Mouse (Mus musculus) limb, embryonic 11.5 days (tissue): ENCODE data around the gene Garnl3. TPM values are rescaled to one million over a fixed set of nuclear protein-coding genes. Genes with fewer than 3 reads are reported as not detected.

ENCODE experiments used
- ATAC-seq: fragments of 200-750 bp; cut with Nextera tagmentation; 2 replicates; pipeline ENCODE4 v1.8.0; 2017; ENCODE audit warnings: low read depth; ENCODE audit not compliant: insufficient number of reproducible peaks, low FRiP score, low TSS enrichment
- DNase-seq: peaks from one replicate; pipeline ENCODE4 v3.0.0-alpha.2; 2015; ENCODE audit warnings: low spot score
- H3K27ac ChIP-seq: fragments of 300-500 bp; sonication (generic); replicated peaks from 2 replicates; pipeline ENCODE4 v1.5.1; 2014; ENCODE audit warnings: low read depth, mild to moderate bottlenecking, low read length
- H3K27me3 ChIP-seq: fragments of 300-500 bp; sonication (generic); 2 replicates; pipeline ENCODE4 v1.6.1; 2014; ENCODE audit warnings: mild to moderate bottlenecking, low read length, mixed read lengths; ENCODE audit not compliant: control insufficient read depth, insufficient read depth
- H3K36me3 ChIP-seq: fragments of 300-500 bp; sonication (generic); 2 replicates; pipeline ENCODE4 v1.6.1; 2014; ENCODE audit warnings: mild to moderate bottlenecking, low read length, moderate library complexity, mixed read lengths; ENCODE audit not compliant: control insufficient read depth, insufficient read depth
- H3K4me1 ChIP-seq: fragments of 300-500 bp; sonication (generic); 2 replicates; pipeline ENCODE4 v1.6.1; 2014; ENCODE audit warnings: low read length, mixed read lengths; ENCODE audit not compliant: control insufficient read depth, insufficient read depth
- H3K4me2 ChIP-seq: fragments of 300-500 bp; sonication (generic); 2 replicates; pipeline ENCODE4 v1.6.1; 2014; ENCODE audit warnings: low read depth, mild to moderate bottlenecking, moderate library complexity; ENCODE audit not compliant: severe bottlenecking
- H3K4me3 ChIP-seq: fragments of 300-500 bp; sonication (generic); 2 replicates; pipeline ENCODE4 v1.5.1; 2014; ENCODE audit warnings: low read depth, low read length
- H3K9ac ChIP-seq: fragments of 300-500 bp; sonication (generic); 2 replicates; pipeline ENCODE4 v1.6.1; 2014; ENCODE audit warnings: mild to moderate bottlenecking, low read length
- H3K9me3 ChIP-seq: fragments of 300-500 bp; sonication (generic); 2 replicates; pipeline ENCODE4 v1.6.1; 2016; ENCODE audit warnings: low read length; ENCODE audit not compliant: control insufficient read depth
- WGBS: fragments of 180-500 bp; shearing (Covaris S2); extraction: QIAGEN DNeasy Blood & Tissue Kit; methylation state at CpG from one replicate; pipeline ENCODE4 v1.1.7; 2014; 5-methylcytosine and 5-hydroxymethylcytosine counted together
- polyA plus RNA-seq: library from polyadenylated mRNA; unstranded; fragments of >200 nt; fragmentation: Nextera tagmentation; extraction: Ambion mirVana; gene quantifications from 2 replicates; pipeline ENCODE4 v1.2.1, GENCODE M21; 2014

Garnl3 gene
- polyA plus RNA-seq, 1 experiment from 2014 or later: 10.4 TPM

DNA sequence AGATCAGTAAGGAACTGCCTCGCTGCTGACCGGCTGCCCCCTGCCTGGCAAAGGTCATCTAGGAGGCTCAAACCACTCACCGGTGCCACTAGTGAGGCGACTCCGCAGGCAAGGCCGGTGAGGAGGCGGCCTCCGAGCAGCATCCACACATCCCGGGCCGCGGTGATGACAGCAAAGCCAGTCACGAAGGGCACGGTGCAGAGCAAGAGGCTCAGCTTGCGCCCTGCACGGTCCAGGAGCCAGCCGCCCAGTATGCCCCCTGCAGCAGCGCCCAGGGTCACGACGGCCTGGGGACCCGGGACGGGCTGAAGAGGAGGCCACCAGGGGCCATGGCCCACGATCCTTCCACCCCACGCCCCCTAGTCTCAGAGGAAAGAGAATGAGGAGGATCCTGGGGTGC is 150.2 kb downstream of the Garnl3 start:
- ATAC-seq (peak; percentile 6; the same call in 1 of the 2 replicates), DNase-seq (peak; percentile 34)
- H3K4me1 ChIP-seq: peaks cover 10% of the 10 kb centered on the region; the same call in 1 of the 2 replicates
- H3K9ac ChIP-seq: peak overlapping the region; percentile 77
- H3K9me3 ChIP-seq: no peaks in the 10 kb centered on the region
- H3K36me3 ChIP-seq: 0 out of 2 replicates have a peak, but pooled peaks cover 2% of the 10 kb centered on the region
- under 1% methylated on average over 23 of the region's 23 CpGs for WGBS
- H3K27ac ChIP-seq: no peak overlapping the region
- peak overlapping the region; percentile 82 for H3K4me3 ChIP-seq
- H3K27me3 ChIP-seq: no peaks in the 10 kb centered on the region
- H3K4me2 ChIP-seq: peak overlapping the region; percentile 99

DNA sequence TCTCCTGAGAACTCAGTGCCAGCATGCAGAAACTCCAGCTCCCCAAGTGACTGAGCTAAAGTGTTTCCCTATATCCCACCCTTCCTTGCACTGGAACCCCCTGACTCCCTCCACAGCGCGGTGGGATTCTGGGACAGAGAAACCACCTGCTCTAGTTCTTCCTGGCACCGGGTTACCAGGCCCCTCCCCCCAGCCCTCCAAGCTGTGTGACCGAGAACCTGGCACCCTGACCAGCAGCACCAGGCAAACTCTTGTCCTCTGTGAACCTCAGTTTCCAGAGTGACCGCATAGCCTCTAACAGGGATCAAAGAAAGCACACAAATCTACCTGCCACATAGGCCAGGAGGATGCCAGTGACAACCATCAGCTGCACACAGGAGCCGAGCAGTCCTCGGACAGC is 151.8 kb downstream of the Garnl3 start:
- Histone ChIP-seq H3K9ac (no peak overlapping the region), H3K27me3 (no peaks in the 10 kb centered on the region), H3K4me2 (no peak overlapping the region), H3K27ac (no peak overlapping the region), H3K4me1 (peaks cover 10% of the 10 kb centered on the region; the same call in 1 of the 2 replicates), H3K4me3 (no peak overlapping the region), H3K9me3 (no peaks in the 10 kb centered on the region), H3K36me3 (peaks cover 2% of the 10 kb centered on the region; the same call in 1 of the 2 replicates)
- WGBS: 78% methylated on average over 7 of the region's 7 CpGs
- DNase-seq (no peak), ATAC-seq (no peak)

DNA sequence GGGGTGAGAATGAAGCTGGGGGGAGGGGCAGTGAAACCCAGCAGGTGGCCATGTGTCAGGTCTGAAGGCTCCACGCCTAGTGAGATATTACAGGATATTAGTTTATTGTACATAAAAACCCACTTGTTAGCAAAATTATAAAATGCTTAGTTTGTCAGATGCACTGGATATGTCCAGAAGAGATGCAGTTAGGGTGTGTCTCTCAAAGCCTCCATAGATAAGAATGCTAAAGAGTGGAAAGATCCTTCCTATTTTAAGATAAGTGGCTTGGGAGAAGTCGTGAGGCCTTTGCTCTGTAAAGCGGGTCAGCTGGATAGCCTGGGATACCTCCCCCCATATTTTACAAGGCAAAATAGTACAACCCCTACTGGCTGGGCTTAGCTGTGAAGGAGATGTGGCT is 152.8 kb downstream of the Garnl3 start:
- Histone ChIP-seq H3K4me1 (peaks cover 10% of the 10 kb centered on the region; the same call in 1 of the 2 replicates), H3K4me3 (no peak overlapping the region), H3K4me2 (no peak overlapping the region), H3K9ac (no peak overlapping the region), H3K36me3 (peaks cover 2% of the 10 kb centered on the region; the same call in 1 of the 2 replicates), H3K9me3 (no peaks in the 10 kb centered on the region), H3K27me3 (no peaks in the 10 kb centered on the region), H3K27ac (no peak overlapping the region)
- 73% methylated on average over 3 of the region's 3 CpGs for WGBS
- ATAC-seq (no peak), DNase-seq (no peak)

DNA sequence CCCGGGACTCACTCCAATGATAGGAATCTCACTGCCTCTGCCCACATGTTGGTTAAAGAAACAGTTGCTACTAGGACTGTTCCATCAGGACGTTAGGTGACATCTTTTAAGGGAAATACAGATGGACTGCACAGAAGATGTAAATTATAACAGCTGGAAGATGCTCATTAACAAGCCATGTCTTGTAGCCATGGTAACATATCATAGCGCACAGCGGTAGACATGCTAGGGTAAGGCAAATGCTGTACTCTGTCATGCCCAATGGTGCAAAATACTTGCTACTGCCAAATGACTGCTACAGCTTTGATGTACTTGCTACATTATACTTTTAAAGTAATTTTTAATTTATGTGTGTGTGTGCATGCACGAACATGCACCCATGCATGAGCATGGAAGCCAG is 154.3 kb downstream of the Garnl3 start:
- Histone ChIP-seq H3K27ac (no peak overlapping the region), H3K4me3 (no peak overlapping the region), H3K36me3 (peaks cover 2% of the 10 kb centered on the region; the same call in 1 of the 2 replicates), H3K9me3 (no peaks in the 10 kb centered on the region), H3K4me2 (no peak overlapping the region), H3K9ac (no peak overlapping the region), H3K27me3 (no peaks in the 10 kb centered on the region), H3K4me1 (peaks cover 7% of the 10 kb centered on the region; the same call in 1 of the 2 replicates)
- 79% methylated on average over 5 of the region's 5 CpGs for WGBS
- DNase-seq (no peak), ATAC-seq (no peak)

DNA sequence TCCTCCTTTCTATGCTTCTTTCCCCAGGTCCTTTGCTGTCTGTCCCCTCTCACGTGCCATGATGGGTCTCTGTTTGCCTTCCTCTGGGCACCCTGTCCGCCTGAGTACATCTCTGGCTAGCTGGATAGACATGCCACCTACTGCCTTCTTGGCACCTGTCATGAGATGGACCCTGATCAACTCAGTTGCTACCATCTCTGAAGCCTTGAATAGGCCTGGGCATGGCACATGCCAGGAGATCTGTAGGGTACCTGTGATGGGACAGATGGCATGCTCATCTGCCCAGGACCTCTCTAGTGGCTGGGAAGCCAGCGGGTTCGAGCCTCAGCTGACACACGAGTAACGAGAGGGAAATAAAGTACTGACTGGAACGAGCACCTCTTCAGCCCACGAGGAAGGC is 157.2 kb downstream of the Garnl3 start:
- Histone ChIP-seq H3K27me3 (no peaks in the 10 kb centered on the region), H3K9me3 (no peaks in the 10 kb centered on the region), H3K4me3 (no peak overlapping the region), H3K36me3 (peaks cover 2% of the 10 kb centered on the region; the same call in 1 of the 2 replicates), H3K4me1 (no peaks in the 10 kb centered on the region), H3K4me2 (no peak overlapping the region), H3K27ac (no peak overlapping the region), H3K9ac (no peak overlapping the region)
- WGBS: 93% methylated on average over 8 of the region's 8 CpGs
- no peak for ATAC-seq
- no peak for DNase-seq

DNA sequence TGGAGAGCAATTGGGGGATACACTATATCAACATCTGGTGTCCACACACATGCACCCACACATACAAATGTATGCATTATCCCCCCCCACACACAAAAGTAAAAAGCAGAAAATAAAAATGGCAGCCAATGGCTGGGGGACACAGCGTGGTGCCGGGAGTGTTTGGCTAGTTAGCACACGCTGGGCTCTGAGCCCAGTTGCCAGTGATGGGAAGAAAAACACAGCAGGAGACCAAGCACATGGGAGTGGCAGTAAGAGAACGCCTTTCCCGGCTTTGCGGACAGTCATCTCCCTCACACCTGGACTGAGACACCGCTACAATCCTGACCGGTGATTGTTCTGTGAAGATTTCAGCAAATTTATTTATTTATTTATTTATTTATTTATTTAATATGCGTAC is 160.2 kb downstream of the Garnl3 start:
- 45% methylated on average over 9 of the region's 9 CpGs for WGBS
- no peaks in the 10 kb centered on the region; the same call in 1 of the 2 replicates for H3K36me3 ChIP-seq
- no peak overlapping the region for H3K4me3 ChIP-seq
- ATAC-seq (no peak), DNase-seq (no peak)
- H3K27me3 ChIP-seq: no peaks in the 10 kb centered on the region
- no peak overlapping the region for H3K4me2 ChIP-seq
- no peaks in the 10 kb centered on the region for H3K9me3 ChIP-seq
- H3K9ac ChIP-seq: no peak overlapping the region
- H3K27ac ChIP-seq: no peak overlapping the region
- H3K4me1 ChIP-seq: peaks cover 5% of the 10 kb centered on the region; the same call in 1 of the 2 replicates

DNA sequence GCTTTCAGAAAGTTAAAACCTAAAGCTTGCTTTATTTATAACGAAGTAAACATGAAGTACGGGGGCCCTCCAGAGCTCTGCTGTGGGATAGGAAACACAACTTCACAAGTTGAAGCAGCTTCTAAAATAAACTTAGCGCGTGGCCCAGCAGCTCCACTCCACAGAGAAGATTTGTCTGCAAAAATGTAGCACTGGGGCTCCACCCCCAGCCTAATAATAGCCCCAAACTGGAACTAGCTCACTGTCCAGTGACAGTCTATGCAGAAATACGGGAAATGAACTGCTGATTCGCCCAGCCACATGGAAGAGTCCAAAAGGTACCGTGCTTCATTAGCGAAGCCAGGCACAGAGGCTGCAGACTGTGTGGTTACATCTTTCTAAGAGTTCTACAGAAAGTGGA is 162.1 kb downstream of the Garnl3 start:
- Histone ChIP-seq H3K36me3 (peaks cover 4% of the 10 kb centered on the region; the same call in 1 of the 2 replicates), H3K4me2 (no peak overlapping the region), H3K9me3 (no peaks in the 10 kb centered on the region), H3K27me3 (no peaks in the 10 kb centered on the region), H3K4me3 (no peak overlapping the region), H3K9ac (no peak overlapping the region), H3K27ac (no peak overlapping the region), H3K4me1 (peaks cover 5% of the 10 kb centered on the region; the same call in 1 of the 2 replicates)
- DNase-seq (no peak), ATAC-seq (no peak)
- WGBS: 89% methylated on average over 8 of the region's 8 CpGs

DNA sequence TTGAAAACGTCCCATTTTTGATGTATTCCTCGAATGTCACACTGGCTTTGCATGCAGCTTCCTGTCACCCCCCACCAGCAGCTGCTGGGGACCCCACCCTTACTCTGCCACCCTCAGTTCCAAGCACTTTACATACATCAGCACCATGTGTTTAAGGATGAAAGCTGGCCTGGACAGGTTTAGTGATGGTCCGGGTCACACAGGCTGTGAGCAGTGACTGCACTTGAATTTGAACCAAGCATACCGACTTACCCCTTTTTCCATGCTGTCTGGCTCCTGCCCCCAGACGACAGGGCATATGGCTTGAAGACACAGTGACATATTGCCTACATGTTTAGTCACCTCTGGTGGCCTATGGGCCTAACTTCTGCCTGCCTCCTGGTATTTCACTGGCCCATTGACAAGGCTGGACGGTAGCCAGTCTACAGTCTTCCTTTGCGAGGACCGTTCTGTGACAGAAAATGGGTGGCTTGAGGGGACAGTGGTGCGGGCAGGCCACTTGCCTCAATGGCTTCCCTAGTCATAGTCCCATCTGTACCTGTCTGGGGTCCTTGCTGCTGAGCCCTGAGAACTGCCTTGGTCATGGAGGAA is 163.3 kb downstream of the Garnl3 start:
- Histone ChIP-seq H3K36me3 (peaks cover 11% of the 10 kb centered on the region; the same call in 1 of the 2 replicates), H3K9me3 (no peaks in the 10 kb centered on the region), H3K27me3 (no peaks in the 10 kb centered on the region), H3K9ac (no peak overlapping the region), H3K4me2 (no peak overlapping the region; the same call in 1 of the 2 replicates), H3K4me1 (peaks cover 8% of the 10 kb centered on the region), H3K27ac (no peak overlapping the region), H3K4me3 (no peak overlapping the region)
- WGBS: 84% methylated on average over 9 of the region's 9 CpGs
- ATAC-seq (no peak), DNase-seq (no peak)
